ENCODE assay signal across 29 mouse cellular contexts in genomic region chr3:22492530-22492929, GRCm38 (mm10).
DNase-seq lines count a peak whose midpoint lies in the region; ATAC-seq and TF ChIP-seq lines count a peak whose summit lies in the region.
"Had no signal": no experiment of that assay in that cellular context is flagged by ENCODE, and none has a peak within 500 bp of the region (broad histone marks: within the 10 kb centered on the region; RNA-seq: fewer than 3 reads in every experiment).

No protein-coding gene starts in this region.

- TF ChIP-seq POLR2A in brain, embryonic 14.5 days (IDR thresholded peaks at IDR 0.05; ENCODE audit: borderline replicate concordance, extremely low read depth, insufficient read depth, insufficient read length, poor library complexity, severe bottlenecking), result no peak

- peak; percentile 57 for ATAC-seq in hindbrain, embryonic 11.5 days (ENCODE audit: low FRiP score)
- ATAC-seq in hindbrain, postnatal 0 days, result no peak
- ATAC-seq in forebrain, embryonic 13.5 days, result peak; percentile 75; the same call in 1 of the 2 replicates
- ATAC-seq in forebrain, postnatal 0 days, result peak; percentile 36; the same call in 1 of the 2 replicates
- ATAC-seq: CD4-positive, CD25-positive, alpha-beta regulatory T cell, adult 4 months; intestine, embryonic 15.5 days had no signal

- no peaks in the 10 kb centered on the region for H3K27me3 ChIP-seq in hindbrain, embryonic 11.5 days (ENCODE audit: control insufficient read depth, insufficient read depth, low read length)
- H3K27me3 ChIP-seq in hindbrain, postnatal 0 days (ENCODE audit: insufficient read depth, low read length), result no peaks in the 10 kb centered on the region
- no peaks in the 10 kb centered on the region for H3K27me3 ChIP-seq in forebrain, embryonic 13.5 days
- no peaks in the 10 kb centered on the region for H3K27me3 ChIP-seq in forebrain, postnatal 0 days (ENCODE audit: insufficient read depth, low read length)
- H3K27me3 ChIP-seq: embryonic facial prominence, embryonic 13.5 days; heart, embryonic 12.5 days; heart, embryonic 15.5 days; hindbrain, embryonic 12.5 days; hindbrain, embryonic 15.5 days; intestine, embryonic 15.5 days had no signal

- H3K4me1 ChIP-seq in hindbrain, embryonic 11.5 days (replicated peaks; ENCODE audit: control insufficient read depth, insufficient read depth, low read length), result no peaks in the 10 kb centered on the region
- no peaks in the 10 kb centered on the region for H3K4me1 ChIP-seq in hindbrain, postnatal 0 days (ENCODE audit: insufficient read depth, low read length)
- no peaks in the 10 kb centered on the region for H3K4me1 ChIP-seq in forebrain, embryonic 13.5 days
- H3K4me1 ChIP-seq in forebrain, postnatal 0 days (ENCODE audit: insufficient read depth), result no peaks in the 10 kb centered on the region
- H3K4me1 ChIP-seq: embryonic facial prominence, embryonic 10.5 days; embryonic facial prominence, embryonic 13.5 days; heart, embryonic 12.5 days; heart, embryonic 15.5 days; hindbrain, embryonic 12.5 days; hindbrain, embryonic 15.5 days; intestine, embryonic 15.5 days had no signal

- no peak for TF ChIP-seq CTCF in hindbrain, postnatal 0 days (IDR thresholded peaks at IDR 0.05; ENCODE audit: low read depth)
- TF ChIP-seq CTCF in brain, embryonic 14.5 days (IDR thresholded peaks at IDR 0.05; ENCODE audit: borderline replicate concordance, extremely low read depth, insufficient read depth, insufficient read length), result no peak
- no peak for TF ChIP-seq CTCF in forebrain, postnatal 0 days (IDR thresholded peaks at IDR 0.05; ENCODE audit: low read depth)

- H3K4me3 ChIP-seq in hindbrain, embryonic 11.5 days (ENCODE audit: low read depth, low read length), result no peak overlapping the region
- H3K4me3 ChIP-seq in hindbrain, postnatal 0 days (ENCODE audit: low read length), result no peak overlapping the region
- no peak overlapping the region for H3K4me3 ChIP-seq in forebrain, embryonic 13.5 days
- no peak overlapping the region for H3K4me3 ChIP-seq in forebrain, postnatal 0 days (ENCODE audit: low read depth, low read length)
- H3K4me3 ChIP-seq: embryonic facial prominence, embryonic 10.5 days; embryonic facial prominence, embryonic 13.5 days; gastrocnemius, adult 2 months; heart, embryonic 12.5 days; heart, embryonic 15.5 days; hindbrain, embryonic 12.5 days; hindbrain, embryonic 15.5 days; intestine, embryonic 15.5 days had no signal

- H3K27ac ChIP-seq in hindbrain, embryonic 11.5 days (ENCODE audit: low read depth, low read length), result no peak overlapping the region
- H3K27ac ChIP-seq in hindbrain, postnatal 0 days, result no peak overlapping the region
- H3K27ac ChIP-seq in forebrain, embryonic 13.5 days, result no peak overlapping the region
- H3K27ac ChIP-seq in forebrain, postnatal 0 days (ENCODE audit: low read depth, low read length), result no peak overlapping the region
- H3K27ac ChIP-seq: embryonic facial prominence, embryonic 10.5 days; embryonic facial prominence, embryonic 13.5 days; gastrocnemius, adult 2 months; heart, embryonic 15.5 days; hindbrain, embryonic 12.5 days; hindbrain, embryonic 15.5 days; intestine, embryonic 15.5 days had no signal

- no peak overlapping the region for H3K4me2 ChIP-seq in hindbrain, embryonic 11.5 days (replicated peaks; ENCODE audit: low read depth, low read length)
- no peak overlapping the region for H3K4me2 ChIP-seq in hindbrain, postnatal 0 days (ENCODE audit: low read depth, low read length)
- no peak overlapping the region for H3K4me2 ChIP-seq in forebrain, embryonic 13.5 days
- no peak overlapping the region for H3K4me2 ChIP-seq in forebrain, postnatal 0 days (ENCODE audit: low read depth)
- H3K4me2 ChIP-seq: embryonic facial prominence, embryonic 13.5 days; heart, embryonic 12.5 days; heart, embryonic 15.5 days; hindbrain, embryonic 12.5 days; hindbrain, embryonic 15.5 days; intestine, embryonic 15.5 days had no signal

- H3K9me3 ChIP-seq in hindbrain, embryonic 11.5 days (ENCODE audit: control insufficient read depth, low read length), result no peaks in the 10 kb centered on the region
- no peaks in the 10 kb centered on the region for H3K9me3 ChIP-seq in hindbrain, postnatal 0 days (ENCODE audit: low read length)
- H3K9me3 ChIP-seq in forebrain, embryonic 13.5 days (replicated peaks), result no peaks in the 10 kb centered on the region
- no peaks in the 10 kb centered on the region for H3K9me3 ChIP-seq in forebrain, postnatal 0 days (ENCODE audit: low read length)
- H3K9me3 ChIP-seq: embryonic facial prominence, embryonic 13.5 days; heart, embryonic 15.5 days; hindbrain, embryonic 15.5 days; intestine, embryonic 15.5 days had no signal

- WGBS in hindbrain, embryonic 11.5 days, result 77% methylated on average over 2 of the region's 2 CpGs
- 50% methylated on average over 2 of the region's 2 CpGs for WGBS in hindbrain, postnatal 0 days
- WGBS in forebrain, embryonic 13.5 days, result 44% methylated on average over 2 of the region's 2 CpGs
- 38% methylated on average over 2 of the region's 2 CpGs for WGBS in forebrain, postnatal 0 days

- DNase-seq in hindbrain, embryonic 11.5 days (ENCODE audit: low spot score), result no peak
- no peak for DNase-seq in hindbrain, postnatal 0 days (ENCODE audit: low spot score)
- DNase-seq in brain, embryonic 14.5 days (ENCODE audit: low read depth), result peak; percentile 44
- DNase-seq in forebrain, postnatal 0 days, result no peak
- no peak for DNase-seq in frontal cortex, postnatal 36 days (ENCODE audit: low spot score in 2 of 2)
- DNase-seq in lung, adult 18-20 months, result no peak
- DNase-seq: adrenal gland, adult 2 months; adrenal gland, postnatal 14 days; cerebellum, adult 11-12 months; cerebellum, adult 8-10 months; cerebellum, postnatal 10 days; cerebellum, postnatal 36 days; embryo, embryonic 11 days; gastrocnemius, adult 2 months; gastrocnemius, postnatal 14 days; heart, adult 11 months; heart, postnatal 10 days; heart, postnatal 4 days; kidney, adult 11 months; kidney, adult 8-10 months had no signal

- no peak overlapping the region for H3K9ac ChIP-seq in hindbrain, embryonic 11.5 days (ENCODE audit: low read depth, low read length)
- H3K9ac ChIP-seq in hindbrain, postnatal 0 days (replicated peaks; ENCODE audit: low read length), result no peak overlapping the region
- no peak overlapping the region for H3K9ac ChIP-seq in forebrain, embryonic 13.5 days
- H3K9ac ChIP-seq in forebrain, postnatal 0 days, result no peak overlapping the region
- H3K9ac ChIP-seq: embryonic facial prominence, embryonic 13.5 days; heart, embryonic 12.5 days; heart, embryonic 15.5 days; hindbrain, embryonic 12.5 days; hindbrain, embryonic 15.5 days; intestine, embryonic 15.5 days had no signal

- no peaks in the 10 kb centered on the region for H3K36me3 ChIP-seq in hindbrain, embryonic 11.5 days (ENCODE audit: control insufficient read depth, insufficient read depth, low read length)
- no peaks in the 10 kb centered on the region for H3K36me3 ChIP-seq in hindbrain, postnatal 0 days (ENCODE audit: insufficient read depth, low read length)
- no peaks in the 10 kb centered on the region for H3K36me3 ChIP-seq in forebrain, embryonic 13.5 days (ENCODE audit: poor library complexity, severe bottlenecking)
- no peaks in the 10 kb centered on the region for H3K36me3 ChIP-seq in forebrain, postnatal 0 days (ENCODE audit: insufficient read depth)
- H3K36me3 ChIP-seq: embryonic facial prominence, embryonic 10.5 days; embryonic facial prominence, embryonic 13.5 days; heart, embryonic 12.5 days; heart, embryonic 15.5 days; hindbrain, embryonic 12.5 days; hindbrain, embryonic 15.5 days; intestine, embryonic 15.5 days had no signal
